Mouse (Mus musculus) liver, adult 2 months (tissue): ENCODE data around the gene Gm10382. TPM values are rescaled to one million over a fixed set of nuclear protein-coding genes. Genes with fewer than 3 reads are reported as not detected.

Experiments used
- DNase-seq: peaks from one replicate; pipeline ENCODE4 v3.0.0-alpha.2; 2011; ENCODE audit warnings: low read depth, low spot score; ENCODE audit errors: extremely low read depth
- H3K27ac ChIP-seq: fragments of 200-500 bp; replicated peaks from 2 replicates; pipeline ENCODE4 v1.5.1; 2012; ENCODE audit warnings: low read depth, mild to moderate bottlenecking, control low read depth, inconsistent platforms, low read length; ENCODE audit not compliant: insufficient read depth
- H3K27me3 ChIP-seq: fragments of 200-500 bp; 2 replicates; pipeline ENCODE4 v1.6.1; 2012; ENCODE audit warnings: mild to moderate bottlenecking, moderate library complexity, low read length, inconsistent platforms; ENCODE audit not compliant: control insufficient read depth, insufficient read depth
- H3K36me3 ChIP-seq: fragments of 200-500 bp; 2 replicates; pipeline ENCODE4 v1.6.1; 2012; ENCODE audit warnings: low read length, inconsistent platforms; ENCODE audit not compliant: control insufficient read depth, insufficient read depth
- H3K4me1 ChIP-seq: fragments of 200-500 bp; 2 replicates; pipeline ENCODE4 v1.6.1; 2011; ENCODE audit warnings: low read length; ENCODE audit not compliant: control insufficient read depth, insufficient read depth
- H3K4me3 ChIP-seq: fragments of 200-500 bp; 2 replicates; pipeline ENCODE4 v1.5.1; 2011; ENCODE audit warnings: low read depth, mild to moderate bottlenecking, control low read depth, low read length, moderate library complexity; ENCODE audit not compliant: insufficient read depth
- H3K79me2 ChIP-seq: fragments of 200-500 bp; 2 replicates; pipeline ENCODE4 v1.6.1; 2012; ENCODE audit warnings: inconsistent platforms, mild to moderate bottlenecking, low read length, moderate library complexity; ENCODE audit not compliant: control insufficient read depth, insufficient read depth
- H3K9ac ChIP-seq: fragments of 200-500 bp; 2 replicates; pipeline ENCODE4 v1.6.1; 2012; ENCODE audit warnings: low read depth, mild to moderate bottlenecking, control low read depth, inconsistent platforms, low read length
- CTCF ChIP-seq: fragments of 200-500 bp; IDR thresholded peaks from 2 replicates; pipeline ENCODE4 v1.5.1; 2011; ENCODE audit warnings: low read depth, low read length, control low read depth
- POLR2A ChIP-seq: fragments of 200-500 bp; IDR thresholded peaks from 2 replicates; pipeline ENCODE4 v1.6.1; 2011; ENCODE audit warnings: low read length, control low read depth; ENCODE audit not compliant: insufficient read depth; ENCODE audit errors: extremely low read depth
- WGBS: fragments of 180-500 bp; shearing (Covaris S2); methylation state at CpG from one replicate; pipeline ENCODE4 v1.1.7; 2018; 5-methylcytosine and 5-hydroxymethylcytosine counted together
- polyA plus RNA-seq: library from polyadenylated mRNA; depleted of rRNA; stranded (reverse); fragments of >200 nt; gene quantifications from 2 replicates; pipeline ENCODE4 v1.2.3, GENCODE M21; 2012
- total RNA-seq: library from RNA; depleted of rRNA; stranded (reverse); fragments of >200 nt; gene quantifications from 2 replicates; pipeline ENCODE4 v1.2.3, GENCODE M21; 2014

Gene Gm10382
- total and polyA plus RNA-seq, 2 experiments = 0.24 TPM; not detected in 1

GRCm38 (mm10) chr5:125375871-125376270 is 13.3 kb upstream of the Gm10382 start:
- H3K79me2 ChIP-seq = no peaks in the 10 kb centered on the region
- H3K4me1 ChIP-seq = no peaks in the 10 kb centered on the region
- 82% methylated on average over 2 of the region's 2 CpGs for WGBS
- H3K4me3 ChIP-seq = no peak overlapping the region
- DNase-seq = no peak
- no peaks in the 10 kb centered on the region for H3K27me3 ChIP-seq
- TF ChIP-seq POLR2A (no peak), CTCF (no peak)
- no peaks in the 10 kb centered on the region for H3K36me3 ChIP-seq
- no peak overlapping the region for H3K27ac ChIP-seq
- H3K9ac ChIP-seq = no peak overlapping the region

- no peak for TF ChIP-seq CTCF
- TF ChIP-seq POLR2A = no peak
- DNase-seq = no peak
- H3K36me3 ChIP-seq = no peaks in the 10 kb centered on the region
- WGBS = 81% methylated on average over 7 of the region's 7 CpGs
- H3K79me2 ChIP-seq = no peaks in the 10 kb centered on the region
- no peak overlapping the region for H3K27ac ChIP-seq
- H3K4me3 ChIP-seq = no peak overlapping the region
- no peaks in the 10 kb centered on the region for H3K4me1 ChIP-seq
- no peak overlapping the region for H3K9ac ChIP-seq
- no peaks in the 10 kb centered on the region for H3K27me3 ChIP-seq
Measured at GRCm38 (mm10) chr5:125377214-125377613, 11.9 kb upstream of the Gm10382 start.

GRCm38 (mm10) chr5:125378919-125379318 is 10.2 kb upstream of the Gm10382 start:
- Histone ChIP-seq H3K4me1 (no peaks in the 10 kb centered on the region), H3K27ac (no peak overlapping the region), H3K9ac (no peak overlapping the region), H3K79me2 (no peaks in the 10 kb centered on the region), H3K36me3 (no peaks in the 10 kb centered on the region), H3K27me3 (no peaks in the 10 kb centered on the region), H3K4me3 (no peak overlapping the region)
- peak; percentile 20; the same call in 1 of the 2 replicates for TF ChIP-seq CTCF
- TF ChIP-seq POLR2A = no peak
- no peak for DNase-seq
- WGBS = 55% methylated on average over 5 of the region's 5 CpGs

- no peak for TF ChIP-seq CTCF
- TF ChIP-seq POLR2A = no peak
- peak; percentile 77 for DNase-seq
- Histone ChIP-seq H3K36me3 (peaks cover 12% of the 10 kb centered on the region), H3K27ac (peak overlapping the region; percentile 37), H3K4me1 (peaks cover 8% of the 10 kb centered on the region), H3K4me3 (no peak overlapping the region), H3K9ac (no peak overlapping the region), H3K79me2 (0 out of 2 replicates have a peak, but pooled peaks cover 4% of the 10 kb centered on the region), H3K27me3 (no peaks in the 10 kb centered on the region)
- 7% methylated on average over 5 of the region's 5 CpGs for WGBS
Measured at GRCm38 (mm10) chr5:125381954-125382672, 7.0 kb upstream of the Gm10382 start.

- Histone ChIP-seq H3K9ac (no peak overlapping the region), H3K27me3 (no peaks in the 10 kb centered on the region), H3K4me3 (no peak overlapping the region), H3K79me2 (0 out of 2 replicates have a peak, but pooled peaks cover 4% of the 10 kb centered on the region), H3K36me3 (peaks cover 12% of the 10 kb centered on the region), H3K4me1 (peaks cover 8% of the 10 kb centered on the region), H3K27ac (no peak overlapping the region)
- DNase-seq = peak; percentile 94
- TF ChIP-seq POLR2A (peak; percentile 24; the same call in 1 of the 2 replicates), CTCF (peak; percentile 56; the same call in 1 of the 2 replicates)
- 4% methylated on average over 6 of the region's 6 CpGs for WGBS
Measured at GRCm38 (mm10) chr5:125382673-125383558, 6.2 kb upstream of the Gm10382 start.
